Mouse (Mus musculus) c-Kit-negative CD71-positive TER-119-positive erythroid progenitor cells, embryonic 14.5 days (primary cell): Measurements from ENCODE around the gene Shroom3.

ENCODE experiments used
- DNase-seq: peaks from one replicate; pipeline ENCODE4 v3.0.0-alpha.2; 2013; ENCODE audit warnings: low read depth, low spot score

The Shroom3 gene

DNA sequence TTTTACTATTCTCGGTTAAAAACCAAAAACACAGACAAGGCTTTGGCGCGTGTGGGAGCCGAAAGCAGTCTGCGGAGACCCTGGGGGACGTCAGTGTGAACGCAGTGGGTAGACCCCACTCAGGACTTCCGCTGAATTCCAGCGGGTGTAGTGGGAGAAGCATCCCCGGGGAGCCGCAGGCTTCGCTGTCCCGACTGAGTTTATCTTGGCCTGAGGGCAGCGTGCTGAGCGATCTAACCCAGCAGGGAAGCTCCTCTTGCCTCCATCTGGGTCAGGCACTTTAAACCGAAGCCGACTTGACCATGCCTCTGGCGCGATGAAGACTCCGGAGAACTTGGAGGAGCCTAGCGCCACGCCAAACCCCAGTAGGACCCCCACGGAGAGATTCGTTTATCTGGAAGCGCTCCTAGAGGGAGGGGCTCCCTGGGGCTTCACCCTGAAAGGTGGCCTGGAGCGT, at the start of gene Shroom3:
Shroom3 (plus strand) TSS at position 85 of the 457 bp plus-strand sequence.
- DNase-seq: no peak

DNA sequence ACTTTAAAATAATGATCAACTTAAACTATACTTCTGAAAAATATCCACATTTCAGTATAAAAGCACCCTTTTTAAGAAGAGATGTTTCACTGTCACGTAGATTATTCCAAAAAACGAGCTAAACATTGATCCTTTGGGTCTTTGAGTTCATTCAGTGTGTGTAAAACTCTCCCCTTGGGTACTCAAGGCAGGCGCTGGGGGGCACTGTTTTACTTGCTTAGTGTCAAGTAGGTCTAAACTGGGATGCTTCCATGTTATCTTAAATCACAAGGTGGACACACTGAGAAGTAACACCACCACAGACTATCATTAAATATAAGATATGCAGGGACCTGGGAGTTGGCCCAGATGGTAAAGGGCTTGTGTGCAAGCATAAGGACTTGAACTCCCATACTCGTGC, 49.7 kb upstream of the Shroom3 start:
- no peak for DNase-seq

GRCm38 (mm10) chr5:92634916-92635315, 48.3 kb upstream of the Shroom3 start:
- DNase-seq: no peak

DNA sequence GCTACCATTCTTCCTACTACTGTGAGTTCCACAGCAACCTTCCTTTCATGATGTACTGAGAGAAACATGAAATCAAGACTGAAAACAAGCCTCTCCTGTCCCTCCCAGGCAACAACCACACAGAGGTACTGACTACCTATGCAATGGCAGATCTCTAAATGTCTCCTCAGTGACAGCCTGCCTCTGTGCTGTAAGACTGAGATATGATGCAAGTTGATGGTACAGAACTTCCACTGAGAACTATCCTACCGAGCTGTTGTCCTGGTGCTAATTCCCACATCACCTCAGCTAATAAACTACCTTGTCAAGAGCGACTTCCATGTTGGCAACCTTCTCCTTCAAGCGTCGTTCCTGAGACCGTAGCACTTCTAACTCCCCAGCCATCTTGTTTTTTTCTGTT, 47.3 kb upstream of the Shroom3 start:
- no peak for DNase-seq

DNA sequence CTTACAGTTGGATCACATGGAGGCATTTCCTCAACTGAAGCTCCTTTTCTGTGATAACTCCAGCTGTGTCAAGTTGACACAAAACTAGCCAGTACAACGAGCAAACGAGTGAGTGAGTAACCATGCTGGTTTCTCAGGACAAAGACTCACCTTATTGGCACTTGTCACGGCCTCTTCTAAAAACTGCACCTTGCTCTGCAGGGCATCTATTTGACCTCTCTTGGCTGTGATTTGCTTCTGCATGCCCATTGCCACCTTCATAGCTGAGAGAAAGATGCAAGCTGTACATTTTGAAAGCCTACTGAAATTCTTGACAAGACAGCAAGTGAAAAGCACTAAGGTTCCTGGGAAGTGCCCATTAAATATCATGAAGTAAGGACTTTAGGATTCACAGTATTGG, 42.4 kb upstream of the Shroom3 start:
- no peak for DNase-seq

DNA sequence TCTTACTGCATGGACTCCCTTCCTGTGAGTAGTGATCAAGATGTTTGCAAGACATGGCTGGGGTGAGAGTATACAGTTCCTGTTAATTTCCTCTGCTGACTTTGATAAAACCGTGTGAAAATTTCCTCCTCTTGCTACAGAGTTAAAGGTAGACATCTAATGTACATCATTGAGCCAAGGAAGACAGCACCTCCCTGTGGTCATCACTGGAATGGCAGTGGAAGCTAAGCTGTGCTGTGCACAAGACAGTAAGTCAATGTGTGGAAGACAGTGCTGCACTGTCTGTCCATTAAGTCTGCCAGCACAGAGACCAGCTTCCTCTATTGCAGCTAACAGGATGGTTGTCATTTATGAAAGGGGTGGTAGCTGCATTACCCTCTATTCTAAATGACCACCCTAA, 27.0 kb upstream of the Shroom3 start:
- no peak for DNase-seq

- DNase-seq: no peak
Measured at GRCm38 (mm10) chr5:92664321-92664720, 18.9 kb upstream of the Shroom3 start.

- DNase-seq: no peak
Measured at GRCm38 (mm10) chr5:92666860-92667259, 16.4 kb upstream of the Shroom3 start.

DNA sequence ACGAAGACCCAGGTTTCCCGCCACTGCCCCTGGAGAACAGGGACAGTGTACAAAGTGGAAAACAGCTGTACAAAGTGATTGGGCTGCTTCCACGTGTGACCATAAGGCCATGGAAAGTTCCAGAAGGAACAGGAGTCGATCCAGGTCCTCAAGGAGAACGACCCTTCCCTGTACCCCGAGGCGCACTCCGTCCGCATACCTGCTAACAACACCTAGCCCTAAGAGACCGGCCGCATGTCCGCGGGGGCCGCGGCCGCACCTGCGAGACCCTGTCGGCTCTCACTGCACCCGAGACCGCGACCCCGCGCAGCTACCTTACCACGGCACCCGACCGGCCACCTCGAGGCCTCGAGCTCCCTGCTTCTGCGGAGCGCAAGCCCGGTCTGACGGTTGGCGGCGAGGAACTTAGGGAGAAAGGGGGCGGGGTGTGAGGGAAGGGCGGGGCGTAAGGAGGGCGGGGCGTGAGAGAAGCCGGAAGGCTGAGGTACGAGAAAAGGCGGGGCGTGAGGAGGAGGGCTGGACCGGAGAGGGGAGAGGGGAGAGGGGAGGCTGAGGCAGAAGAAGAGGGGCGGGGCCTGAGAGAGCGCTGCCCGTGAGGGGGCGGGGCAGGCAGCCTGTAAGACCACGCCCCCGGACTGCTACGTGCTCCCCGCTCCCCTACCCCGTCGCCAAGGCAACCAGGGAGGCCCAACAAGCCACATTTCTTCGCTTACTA, 8.2 kb upstream of the Shroom3 start, which contains the start of gene Ccdc158:
Ccdc158 (minus strand) TSS at position 413 of the 715 bp plus-strand sequence.
- DNase-seq: peak; percentile 6

DNA sequence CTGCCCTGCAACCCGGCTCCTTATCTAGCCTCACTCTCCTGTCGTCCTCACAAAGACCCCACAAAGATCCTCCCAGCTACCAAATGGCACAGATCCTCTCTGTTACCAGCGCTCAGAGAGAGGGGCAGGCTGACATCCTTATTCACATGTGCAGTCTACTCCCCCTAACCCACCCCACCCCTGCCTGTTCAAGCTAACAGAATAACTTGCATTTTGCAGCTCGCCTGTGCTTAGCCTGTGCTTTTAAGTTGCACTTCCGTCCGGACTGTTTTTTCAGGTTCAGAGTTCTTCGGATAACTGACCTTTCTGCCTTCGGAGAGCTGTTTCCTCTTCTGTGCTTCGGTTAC, 7.7 kb upstream of the Shroom3 start:
- no peak for DNase-seq

- no peak for DNase-seq
Measured at GRCm38 (mm10) chr5:92679441-92679840, 3.8 kb upstream of the Shroom3 start.

DNA sequence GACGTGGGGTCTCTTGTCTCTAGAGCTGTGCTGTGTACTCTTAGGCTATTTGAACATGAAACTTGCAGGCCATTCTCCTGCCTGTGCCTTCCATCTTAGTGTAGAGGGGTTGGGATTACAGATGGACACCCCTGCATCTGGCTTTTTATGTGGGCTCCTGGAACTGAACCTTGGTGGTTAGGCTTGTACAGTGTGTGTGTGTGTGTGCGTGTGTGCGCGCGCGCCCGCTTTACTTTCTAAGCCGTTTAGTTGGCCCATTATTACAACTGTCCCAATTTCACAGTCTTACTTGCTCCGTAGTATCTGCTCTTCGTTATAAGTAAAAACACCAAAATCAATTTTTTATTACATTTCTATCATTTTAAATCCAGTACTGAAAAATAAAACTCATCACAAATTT, 1.4 kb upstream of the Shroom3 start:
- no peak for DNase-seq

- DNase-seq: no peak
Measured at GRCm38 (mm10) chr5:92682621-92683348, 450 bp upstream of the Shroom3 start.

GRCm38 (mm10) chr5:92683871-92684475, 738 bp downstream of the Shroom3 start:
- DNase-seq: no peak

DNA sequence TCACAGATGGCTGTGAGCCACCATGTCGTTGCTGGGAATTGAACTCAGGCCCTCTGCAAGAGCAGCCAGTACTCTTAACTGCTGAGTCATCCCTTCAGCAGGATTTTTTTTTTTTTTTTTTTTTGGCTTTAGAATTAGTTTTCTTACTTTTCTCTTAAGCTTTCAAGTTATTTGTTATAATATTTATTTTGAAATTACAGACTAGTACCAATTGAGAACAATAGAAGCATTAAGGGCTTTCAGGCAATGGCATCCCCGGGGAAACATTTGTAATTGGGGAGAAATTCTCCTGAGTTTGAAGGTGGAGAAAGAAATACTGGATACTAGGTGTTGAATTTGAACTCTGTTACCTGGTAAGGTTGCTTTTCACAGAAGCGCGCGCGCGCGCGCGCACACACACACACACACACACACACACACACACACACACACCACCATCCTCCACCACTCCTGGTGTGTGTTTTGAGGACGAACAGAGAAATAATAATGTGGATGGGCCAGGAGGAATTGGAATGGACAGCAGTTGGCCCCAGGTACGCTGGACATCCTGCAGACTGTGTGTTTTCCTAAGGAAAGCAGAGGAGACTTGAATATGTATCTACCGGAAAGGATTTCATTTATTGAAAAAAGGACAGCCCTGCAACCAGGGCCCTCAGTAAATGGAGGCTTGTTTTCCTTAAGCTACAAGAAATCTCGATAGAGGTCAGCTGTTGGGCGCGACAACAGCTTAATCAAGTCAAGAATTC, 1.7 kb downstream of the Shroom3 start:
- DNase-seq: no peak

GRCm38 (mm10) chr5:92688124-92688523, 4.9 kb downstream of the Shroom3 start:
- DNase-seq: no peak

- no peak for DNase-seq
Measured at GRCm38 (mm10) chr5:92688569-92688968, 5.3 kb downstream of the Shroom3 start.

GRCm38 (mm10) chr5:92692206-92693007, 9.2 kb downstream of the Shroom3 start:
- no peak for DNase-seq

DNA sequence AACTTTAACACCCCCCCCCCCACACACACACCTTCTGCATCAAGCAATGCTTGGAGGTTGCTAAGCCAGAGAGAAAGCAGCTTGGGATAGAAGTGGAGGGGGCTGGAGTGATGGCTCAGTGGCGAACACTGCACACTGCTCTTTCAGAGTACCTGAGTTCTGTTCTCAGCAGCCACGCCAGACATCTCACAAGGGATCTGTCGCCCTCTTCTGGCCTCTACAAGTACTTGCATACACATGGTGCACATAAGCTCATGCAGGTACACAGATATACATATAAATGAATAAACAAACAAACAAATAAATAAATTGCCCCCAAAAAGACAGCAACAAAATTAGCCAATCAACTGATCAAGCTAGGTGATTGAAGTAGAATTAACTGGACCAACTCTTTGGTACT, 10.5 kb downstream of the Shroom3 start:
- DNase-seq: no peak

DNA sequence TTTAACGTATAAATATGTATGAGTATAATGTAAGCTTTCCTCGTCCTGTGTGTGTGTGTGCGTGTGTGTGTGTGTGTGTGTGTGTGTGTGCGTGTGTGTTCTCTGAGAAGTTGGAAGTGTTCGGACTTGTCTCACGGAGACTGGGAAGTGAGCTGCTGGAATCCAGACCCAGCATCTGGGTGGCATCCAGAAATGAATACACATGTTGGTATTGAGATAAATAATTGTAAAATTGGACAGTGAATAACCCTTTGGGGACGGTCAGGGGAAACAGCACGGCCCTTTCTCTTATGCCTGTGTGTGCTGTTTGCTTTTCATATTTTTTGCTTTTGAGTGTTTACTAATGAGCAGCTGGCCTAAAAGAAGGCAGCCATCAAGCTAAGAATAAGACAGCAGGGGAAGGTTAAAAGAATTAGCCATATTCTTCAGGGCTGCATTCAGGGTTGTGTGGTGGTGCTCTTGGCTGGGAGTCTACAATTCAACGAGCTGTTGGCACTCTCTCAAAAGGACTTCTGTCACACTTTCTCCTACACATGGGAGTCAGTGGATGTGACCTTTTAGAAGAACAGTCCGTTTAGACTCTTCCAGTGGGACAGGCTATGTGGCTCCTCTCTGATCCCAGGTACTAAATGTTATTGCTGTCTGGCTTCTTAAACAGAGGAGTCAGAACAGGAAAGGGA, 11.2 kb downstream of the Shroom3 start:
- DNase-seq: no peak
